Mouse (Mus musculus): ENCODE results near the gene Col8a2. TPM values are rescaled to one million over a fixed set of nuclear protein-coding genes. Genes with fewer than 3 reads are reported as not detected.

The Col8a2 gene
- 1 to 10 TPM; 4.7 to 5.6 TPM for total RNA-seq (2021)
- long read RNA-seq, experiment 1, full-length matches to known transcripts, result 7 of 11 reads
- long read RNA-seq, experiment 1, partial matches to known transcripts, result 0 of 11 reads
- long read RNA-seq, experiment 1, other reads (novel, unspliced or antisense), result 4 of 11 reads
- long read RNA-seq, experiment 2, full-length matches to known transcripts, result 2 of 8 reads
- long read RNA-seq, experiment 2, partial matches to known transcripts, result 0 of 8 reads
- long read RNA-seq, experiment 2, other reads (novel, unspliced or antisense), result 6 of 8 reads

DNA sequence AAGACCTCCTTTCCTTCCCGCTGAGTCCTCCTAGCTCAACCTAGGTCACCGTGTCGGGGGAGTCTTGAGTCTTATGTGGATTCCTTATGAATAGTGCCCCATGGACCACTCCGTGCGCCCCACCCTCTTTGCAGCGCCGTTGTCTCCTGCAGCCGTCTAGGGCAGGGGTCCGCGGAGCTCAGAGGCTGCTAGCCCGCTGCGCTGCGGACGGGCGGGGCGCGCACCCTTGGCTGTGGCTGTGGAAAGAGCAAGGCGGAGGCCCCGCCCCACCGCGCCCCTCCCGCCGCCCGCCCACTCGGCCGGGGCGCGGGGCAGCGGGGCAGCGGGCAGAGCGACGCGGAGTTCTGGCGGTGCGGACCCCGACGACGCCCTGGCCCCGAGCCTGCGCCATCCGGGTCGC, at the start of gene Col8a2:
Gene Col8a2 (plus strand): TSS at position 302 of the 400 bp plus-strand sequence.
- DNase-seq, result no peak
- intact Hi-C loops (cut with DNase I; ENCODE audit: low total_unique reads), result no loop called here

DNA sequence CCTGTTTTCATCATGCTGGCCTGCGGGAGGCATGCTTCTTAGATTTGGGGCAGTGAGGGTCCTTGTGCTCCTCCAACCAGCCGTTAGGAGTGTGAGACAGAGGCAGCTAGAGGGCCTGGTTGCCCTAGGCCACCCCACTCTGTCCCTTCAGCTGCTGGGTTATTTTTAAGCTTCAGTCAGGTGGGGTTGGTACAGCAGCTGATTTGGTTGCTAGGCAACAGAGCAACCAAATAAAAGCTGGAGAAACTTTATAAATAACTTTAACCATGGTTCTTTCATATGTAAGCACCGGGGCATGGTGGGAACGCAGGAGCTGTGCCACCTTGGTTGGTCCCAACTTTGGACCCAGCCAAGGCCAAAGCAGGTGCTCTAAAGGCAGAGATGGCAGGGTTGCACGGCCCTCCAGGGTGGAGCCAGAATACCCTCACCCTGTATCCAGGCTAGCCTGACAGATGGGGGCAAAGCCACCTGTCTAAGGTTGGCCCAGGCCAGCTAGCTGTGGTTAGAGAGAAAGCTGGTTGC, 48.8 kb upstream of the Col8a2 start:
- intact Hi-C loops (cut with DNase I; ENCODE audit: low total_unique reads), result no loop called here
- DNase-seq, result peak; percentile 58

DNA sequence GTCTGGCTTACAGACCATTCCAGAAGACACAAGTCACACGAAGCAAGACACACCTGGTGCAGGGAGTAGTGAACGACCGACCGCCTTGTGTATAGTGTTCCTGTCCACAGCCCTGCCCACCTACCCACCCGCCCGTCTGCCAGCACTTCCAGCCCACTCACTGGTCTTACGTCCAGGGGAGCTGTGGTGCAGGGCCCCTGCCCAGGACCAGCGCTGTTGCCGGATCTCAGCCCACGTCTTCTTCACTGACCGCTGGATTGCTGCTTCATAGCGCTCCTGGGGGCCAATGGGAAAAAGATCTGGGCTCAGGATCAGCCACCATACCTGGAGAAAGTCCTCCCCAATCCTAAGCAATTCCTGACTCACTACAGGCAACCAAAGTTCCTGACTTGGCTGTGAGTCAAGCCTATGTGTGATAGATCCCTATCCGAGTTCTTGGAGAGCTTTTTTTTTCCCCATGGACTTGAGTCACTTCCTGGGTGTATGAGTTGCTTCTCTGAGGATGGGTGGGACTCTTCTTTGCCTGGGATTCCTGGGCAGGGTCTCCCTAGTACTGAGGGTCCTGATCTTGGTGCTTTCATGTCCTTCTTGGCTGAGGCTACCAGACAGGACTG, 46.6 kb upstream of the Col8a2 start:
- intact Hi-C loops (cut with DNase I; ENCODE audit: low total_unique reads), result no loop called here

DNA sequence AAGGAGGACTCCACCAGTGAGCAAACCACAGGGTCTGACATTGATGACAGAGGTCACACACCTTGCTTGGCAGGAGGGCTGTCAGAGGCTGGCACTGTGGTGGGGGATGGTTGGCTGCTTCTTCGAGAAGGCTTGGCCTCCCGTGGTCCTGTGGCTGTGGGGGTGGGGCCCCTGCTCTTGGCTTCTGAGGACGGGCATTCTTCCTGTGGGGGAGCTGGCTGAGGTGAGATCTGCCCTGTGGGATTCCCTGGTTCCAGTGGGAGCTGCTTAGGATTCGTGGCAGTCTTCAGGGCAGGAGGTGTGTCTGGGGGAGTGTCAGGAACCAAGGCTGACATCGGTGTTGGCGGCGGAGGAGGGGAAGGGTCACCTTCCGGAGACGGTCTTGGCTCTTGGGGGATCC, 44.6 kb upstream of the Col8a2 start:
- DNase-seq, result no peak
- intact Hi-C loops (cut with DNase I; ENCODE audit: low total_unique reads), result no loop called here

More for the DNA sequence above, 46.6 kb upstream of the Col8a2 start:
- DNase-seq, result no peak

DNA sequence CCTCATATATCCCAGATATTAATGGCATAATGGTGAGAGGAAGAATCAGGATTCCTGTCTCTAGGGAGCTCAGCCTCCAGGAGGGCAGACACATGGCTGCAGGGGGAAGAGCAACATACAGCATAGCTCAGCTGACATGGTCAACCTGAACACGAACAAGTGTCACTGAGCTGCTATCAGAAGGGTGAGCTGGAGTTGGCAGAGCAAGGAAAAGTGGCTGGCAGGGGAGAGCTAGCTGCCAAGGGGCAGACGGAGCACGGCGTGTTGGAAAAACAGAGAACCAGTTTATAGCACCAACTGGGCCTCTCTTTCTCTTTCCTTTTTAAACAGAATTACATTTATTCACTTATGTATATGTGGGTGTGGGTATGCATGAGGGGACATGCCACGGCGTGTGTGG, 44.1 kb upstream of the Col8a2 start:
- DNase-seq, result no peak
- intact Hi-C loops (cut with DNase I; ENCODE audit: low total_unique reads), result no loop called here

DNA sequence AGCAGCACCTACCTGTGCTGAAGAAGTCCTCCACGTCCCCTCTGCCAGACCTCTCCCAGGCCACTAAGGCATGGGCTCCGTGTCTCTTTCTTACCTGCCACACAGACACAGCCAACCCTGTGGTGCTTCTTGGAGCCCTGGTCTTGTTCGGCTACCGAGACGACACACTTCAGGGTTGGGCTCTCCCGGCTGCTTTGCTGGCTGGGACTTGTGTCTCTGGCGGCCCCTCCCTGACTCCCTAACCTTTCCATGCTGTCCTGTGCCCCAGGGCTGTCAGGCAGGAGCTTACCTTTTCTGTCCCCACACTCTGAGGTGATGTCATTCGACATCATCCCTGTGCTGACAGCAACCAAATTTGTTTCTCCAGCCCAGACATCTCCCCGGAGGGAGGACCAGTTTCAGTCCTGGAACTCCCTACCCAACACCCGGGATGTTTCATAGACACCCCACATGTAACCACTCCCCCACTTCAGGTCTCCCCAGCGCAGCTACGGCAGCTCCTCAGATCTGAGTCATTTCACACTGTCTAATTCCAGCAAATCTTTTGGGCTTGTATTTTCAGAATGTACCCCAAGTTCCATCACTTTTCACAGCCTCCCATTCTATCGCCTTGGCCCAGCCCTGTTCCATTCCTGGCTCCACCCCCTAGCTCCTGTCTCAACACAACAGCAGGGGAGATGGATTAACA, 40.2 kb upstream of the Col8a2 start:
- intact Hi-C loops (cut with DNase I; ENCODE audit: low total_unique reads), result no loop called here
- DNase-seq, result no peak

DNA sequence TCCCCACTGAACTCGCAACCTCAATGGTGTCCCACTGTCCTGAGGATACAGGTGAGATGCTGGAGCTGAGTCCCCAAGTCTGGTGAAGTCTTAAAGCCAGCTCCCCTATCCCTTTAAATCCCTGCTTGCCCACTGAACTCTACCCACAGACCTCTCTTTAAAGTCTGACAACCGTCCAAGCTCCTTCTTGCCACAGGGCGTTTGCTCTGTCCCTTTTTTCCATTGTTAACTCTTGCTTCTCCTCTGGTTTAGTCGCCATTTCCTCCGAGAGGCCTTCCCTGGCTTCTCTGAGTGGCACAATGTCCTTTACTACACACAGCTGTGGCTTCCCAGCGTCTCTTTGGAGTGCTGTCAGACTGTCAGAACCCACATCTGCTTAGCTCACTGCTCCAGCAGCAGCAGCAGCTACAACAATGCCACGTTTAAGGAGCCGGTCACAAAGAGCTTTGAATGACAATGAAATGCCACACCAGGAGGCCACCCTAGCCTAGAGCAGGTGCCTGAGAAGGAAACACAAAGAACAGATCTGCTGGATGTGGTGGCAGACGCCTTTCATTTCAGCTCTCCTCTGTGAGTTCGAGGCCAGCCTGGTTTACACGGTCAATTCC, 38.2 kb upstream of the Col8a2 start:
- intact Hi-C loops (cut with DNase I; ENCODE audit: low total_unique reads), result no loop called here
- no peak for DNase-seq

DNA sequence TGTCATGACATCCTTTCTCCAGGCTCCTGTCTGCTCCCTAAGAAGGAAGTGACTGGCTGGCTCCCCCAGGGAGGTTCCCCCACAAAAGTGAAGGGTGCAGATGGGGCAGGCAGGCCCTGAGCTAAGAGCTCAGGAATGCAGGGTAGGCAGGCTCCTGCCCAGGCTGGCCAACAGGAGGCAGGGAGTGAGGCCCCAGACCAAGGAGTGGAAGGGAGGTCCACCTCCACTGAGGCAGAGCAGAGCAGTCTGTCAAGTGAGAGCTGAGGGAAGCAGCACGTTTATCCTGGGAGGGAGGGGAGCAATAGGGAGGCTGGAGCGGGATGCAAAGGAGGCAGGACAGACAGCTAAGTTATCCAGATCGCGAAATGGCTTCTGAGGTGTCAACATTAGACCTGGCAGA, 35.9 kb upstream of the Col8a2 start:
- intact Hi-C loops (cut with DNase I; ENCODE audit: low total_unique reads), result no loop called here
- DNase-seq, result no peak

DNA sequence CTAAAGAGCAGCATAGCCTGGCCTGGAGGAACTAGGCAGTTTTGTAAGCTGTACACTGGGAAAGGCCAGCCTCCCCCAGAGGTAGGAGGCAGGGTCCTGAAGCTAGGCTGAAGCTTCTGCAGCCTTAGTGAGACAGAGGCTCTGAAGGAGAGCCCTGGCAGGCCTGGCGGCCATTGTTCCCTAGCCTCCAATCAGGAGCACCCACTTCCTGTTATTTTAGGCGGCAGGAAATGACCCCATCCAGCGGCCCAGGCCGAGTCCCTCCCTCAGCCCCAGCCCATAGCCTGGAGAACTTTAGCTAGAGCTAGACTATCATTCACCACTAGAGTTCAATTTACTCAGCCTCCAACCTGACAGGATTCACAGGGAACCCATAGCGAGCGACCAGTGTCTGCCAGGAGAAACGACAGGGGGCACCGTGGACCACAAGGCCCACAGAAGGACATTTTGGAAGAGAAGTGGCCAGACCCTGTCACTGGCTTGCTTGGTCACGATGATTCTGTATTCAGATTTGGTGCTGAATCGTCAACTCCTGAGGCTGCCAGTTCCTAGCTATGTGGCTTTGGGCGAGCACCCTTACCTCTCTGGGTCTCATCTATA, 34.8 kb upstream of the Col8a2 start:
- intact Hi-C loops (cut with DNase I; ENCODE audit: low total_unique reads), result no loop called here
- DNase-seq, result no peak

DNA sequence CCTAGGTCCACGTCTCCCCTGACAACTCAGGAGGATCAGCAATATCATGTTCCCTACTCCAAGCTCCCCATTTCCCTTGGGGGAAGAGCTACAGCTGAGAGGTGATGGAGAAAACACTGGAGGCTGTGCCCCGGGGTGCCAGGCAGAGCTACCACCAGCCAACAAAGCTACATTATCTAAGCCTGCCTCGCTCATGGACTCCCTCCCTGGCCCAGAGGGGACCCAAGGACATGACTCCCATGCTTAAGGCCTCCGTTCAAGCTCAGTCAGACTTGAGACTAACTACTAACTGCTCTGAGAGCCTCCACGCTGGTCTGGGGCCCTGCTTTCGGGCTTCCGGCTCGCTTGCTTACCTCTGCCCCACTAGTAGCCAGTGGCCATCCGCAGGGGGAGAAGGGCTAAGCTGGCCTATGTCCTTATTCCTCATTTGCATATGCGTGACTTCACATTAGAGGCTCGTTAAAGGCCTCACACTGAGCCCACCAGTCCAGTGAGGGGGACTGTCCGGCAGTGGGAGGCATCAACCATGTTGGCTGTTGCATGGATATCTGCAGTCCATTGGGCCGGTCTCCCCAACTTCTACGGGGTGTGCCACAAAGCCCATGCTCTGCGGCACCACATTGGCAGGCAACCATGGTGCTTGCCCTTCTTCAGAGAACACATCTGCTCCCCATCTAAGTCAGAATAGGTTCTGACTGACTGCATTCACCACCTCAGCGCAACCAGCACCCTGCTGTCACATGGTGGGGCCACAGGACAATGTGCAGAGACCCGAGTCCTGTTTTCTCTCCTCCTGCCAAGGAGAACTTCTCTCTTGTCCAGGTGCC, 34.0 kb upstream of the Col8a2 start:
- no peak for DNase-seq
- intact Hi-C loops (cut with DNase I; ENCODE audit: low total_unique reads), result no loop called here

DNA sequence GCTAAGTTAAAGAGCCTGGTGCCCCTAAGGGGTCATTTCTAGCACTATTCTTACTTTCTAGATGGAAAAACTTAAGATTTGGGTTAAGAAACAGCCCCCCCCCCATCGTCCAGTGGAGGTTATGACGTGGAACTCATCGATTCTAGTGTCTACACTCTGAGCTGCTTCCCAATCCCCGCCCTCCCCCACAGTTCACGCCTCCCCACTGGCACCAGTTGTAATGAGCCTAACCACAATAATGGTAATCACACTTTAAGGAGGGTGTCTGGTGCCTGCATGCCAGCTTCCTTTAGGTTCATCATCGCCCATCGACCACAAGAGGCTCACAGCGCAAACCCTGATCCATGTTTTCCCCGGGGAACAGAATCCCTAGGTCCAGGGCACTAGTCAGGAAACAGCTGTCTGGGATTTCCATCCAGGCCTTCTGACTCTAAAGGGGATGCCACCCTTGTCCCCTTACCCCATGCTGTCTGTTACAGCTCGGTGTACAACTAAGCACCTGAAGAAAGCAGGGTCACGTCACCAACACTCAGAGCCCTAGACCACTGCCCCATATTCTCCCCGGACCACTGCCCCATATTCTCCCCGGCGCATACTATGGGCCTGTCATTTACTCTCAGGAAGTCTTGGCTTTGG, 32.8 kb upstream of the Col8a2 start:
- intact Hi-C loops (cut with DNase I; ENCODE audit: low total_unique reads), result no loop called here
- no peak for DNase-seq

DNA sequence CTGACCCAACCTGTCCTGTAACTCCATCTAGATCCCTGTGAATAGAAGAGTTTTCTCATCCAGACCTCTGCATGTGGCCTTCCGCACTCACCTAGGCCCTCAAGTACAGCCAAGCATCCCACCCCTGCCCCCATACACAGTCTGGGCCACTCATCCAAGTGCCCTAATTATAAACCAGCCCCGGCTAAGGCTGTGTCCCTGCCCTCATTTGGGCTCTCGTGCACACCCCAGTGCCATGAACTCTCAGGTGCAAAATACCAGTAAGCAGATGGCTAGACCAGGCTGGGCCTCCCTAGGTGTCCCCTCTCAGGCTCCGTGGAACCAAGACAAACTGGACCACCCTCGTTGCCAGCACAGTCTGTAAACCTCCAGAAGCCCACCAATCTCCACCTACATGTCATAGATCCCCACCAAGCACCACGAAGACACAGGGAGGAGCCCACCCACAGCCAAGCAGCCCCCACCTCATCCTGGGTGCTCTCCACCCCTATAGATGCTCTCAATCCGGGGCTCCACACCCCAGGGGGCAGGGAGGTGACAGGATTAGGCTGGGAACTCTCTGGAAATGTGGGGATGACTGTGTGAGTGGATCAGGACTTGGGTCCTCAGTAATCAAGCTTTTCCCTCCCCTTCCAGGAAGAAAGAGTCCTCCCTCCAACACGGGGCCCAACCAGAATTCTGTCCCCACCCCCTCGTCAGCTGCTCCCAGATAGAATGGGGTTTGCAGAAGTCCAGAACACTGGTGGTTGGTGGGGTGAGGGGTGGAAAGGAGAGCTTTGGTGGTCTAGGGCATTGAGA, 32.1 kb upstream of the Col8a2 start:
- intact Hi-C loops (cut with DNase I; ENCODE audit: low total_unique reads), result no loop called here
- peak; percentile 73 for DNase-seq

DNA sequence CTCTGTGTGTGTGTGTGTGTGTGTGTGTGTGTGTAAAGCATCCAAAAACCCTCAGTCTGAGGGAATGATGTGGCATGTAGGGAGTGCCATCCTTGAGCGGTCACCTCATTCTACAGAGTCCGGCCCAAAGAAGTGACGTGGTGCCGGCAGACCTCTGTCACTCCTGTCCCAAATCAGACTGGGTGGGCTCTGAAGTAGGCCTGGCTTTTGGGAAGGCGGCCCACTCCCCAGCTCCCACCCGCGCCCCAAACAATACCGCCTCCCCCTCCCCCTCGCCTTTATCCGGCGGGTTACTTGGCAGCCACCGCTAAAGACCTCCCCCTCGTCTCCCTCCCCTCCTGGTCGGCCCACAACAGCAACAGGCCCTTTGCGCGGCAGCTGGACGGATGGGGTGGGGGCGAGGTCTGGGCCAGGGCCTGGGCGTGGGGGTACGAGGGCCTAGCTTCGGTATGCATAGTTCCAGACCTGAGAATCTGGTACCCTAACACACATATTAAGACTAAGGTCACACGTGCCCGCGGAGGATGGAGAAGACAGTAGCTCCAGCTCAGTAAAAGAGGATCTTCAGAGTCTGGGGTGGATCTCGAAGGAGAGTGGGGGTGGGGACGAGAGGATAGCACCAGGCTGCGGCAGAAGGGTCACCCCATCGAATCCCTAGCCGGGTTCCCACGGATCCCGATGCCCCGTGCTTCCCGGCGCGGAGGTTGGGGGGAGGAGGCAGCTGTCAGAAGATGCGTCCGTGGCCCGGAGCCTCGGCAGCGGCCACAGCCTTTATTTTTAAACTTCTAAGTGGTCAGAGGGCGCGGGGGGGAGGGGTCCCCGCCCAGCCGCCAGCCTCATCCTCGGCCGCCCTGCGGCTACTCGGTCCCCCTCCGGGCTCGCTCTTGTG, 31.2 kb upstream of the Col8a2 start:
- intact Hi-C loops (cut with DNase I; ENCODE audit: low total_unique reads), result no loop called here
- DNase-seq, result peak; percentile 55

DNA sequence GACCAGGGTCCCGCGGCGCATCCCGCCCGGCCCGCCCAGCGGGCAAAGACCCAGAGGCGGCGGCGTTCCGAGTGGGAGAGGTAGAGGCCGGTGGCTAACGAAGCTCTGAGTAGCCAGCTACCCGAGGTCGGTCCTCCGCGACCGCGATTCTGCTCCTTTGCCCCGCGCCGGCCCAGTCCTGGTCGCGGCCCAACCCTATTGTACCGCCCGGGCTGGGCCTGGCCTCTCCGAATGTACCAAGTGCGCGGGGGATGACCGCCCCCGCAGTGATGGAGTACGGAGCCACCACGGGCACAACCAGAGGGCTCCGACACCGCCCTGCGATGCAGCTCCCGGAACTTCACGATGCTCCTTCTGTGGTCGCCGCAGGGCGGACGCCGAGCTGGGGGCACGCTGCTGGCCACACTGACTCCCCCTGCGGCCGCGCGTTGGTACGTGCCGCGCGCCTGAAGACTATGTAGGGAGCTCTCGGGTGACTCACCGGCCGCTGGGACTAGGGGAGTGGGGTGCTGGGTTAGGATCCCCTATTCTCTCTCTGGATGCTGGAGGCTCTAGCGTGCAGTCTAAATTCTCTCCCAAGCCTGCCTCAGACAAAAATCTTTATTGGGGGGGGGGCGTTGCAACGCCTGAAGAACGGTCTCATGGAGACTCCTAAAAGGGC, 30.3 kb upstream of the Col8a2 start, which contains the start of gene Map7d1:
Gene Map7d1 (minus strand): TSS at position 213 of the 661 bp plus-strand sequence.
- intact Hi-C loops (cut with DNase I; ENCODE audit: low total_unique reads), result no loop called here
- DNase-seq, result peak; percentile 90

DNA sequence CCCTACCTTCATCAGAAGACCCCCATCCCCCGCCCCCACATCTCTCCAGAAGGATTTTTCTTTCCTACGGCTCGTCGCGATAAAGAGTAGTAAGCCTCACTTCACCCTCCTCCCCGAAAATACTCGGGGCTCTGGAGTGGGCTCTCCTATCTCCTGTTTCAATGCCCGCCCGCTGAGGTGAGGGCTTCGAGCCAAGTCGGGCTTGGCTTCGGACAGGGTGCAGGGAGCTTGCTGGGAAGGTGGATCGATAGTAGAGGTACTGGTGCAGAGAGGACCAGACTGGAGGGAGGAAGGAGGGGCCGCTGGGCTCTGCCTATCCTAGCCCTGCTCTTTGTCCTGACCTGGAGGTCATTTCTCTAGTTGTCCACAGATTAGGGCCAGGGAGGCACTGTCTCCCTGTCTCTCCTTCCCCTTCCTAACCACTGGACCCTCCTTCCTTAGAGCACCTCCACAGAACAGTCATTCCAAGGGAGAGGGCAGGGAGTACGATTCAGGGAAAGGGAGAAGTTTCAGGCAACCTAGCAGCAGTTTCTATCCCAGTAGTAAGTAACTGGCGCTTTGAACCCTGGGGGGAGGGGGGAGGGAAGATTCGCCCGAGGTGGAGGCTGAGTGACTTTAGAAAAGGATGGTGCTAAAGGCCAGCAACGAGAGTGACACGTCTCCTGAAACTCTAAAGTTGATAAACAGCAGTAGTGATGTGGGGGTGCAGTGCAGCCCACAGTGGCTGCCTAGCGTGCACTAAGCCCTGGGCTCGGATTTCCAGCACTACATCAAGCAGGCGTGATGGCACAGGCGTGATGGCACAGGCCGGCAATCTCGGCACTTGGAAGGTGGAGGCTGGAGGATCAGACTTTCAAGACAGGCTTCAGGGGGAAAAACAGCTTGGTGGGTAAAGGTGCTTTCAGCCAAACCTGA, 29.4 kb upstream of the Col8a2 start:
- peak; percentile 57 for DNase-seq
- intact Hi-C loops (cut with DNase I; ENCODE audit: low total_unique reads), result no loop called here
